Mouse (Mus musculus) bone marrow macrophage, adult 2 months (primary cell): ENCODE results near the gene Acap1.

ENCODE experiments used
- CTCF ChIP-seq: IDR thresholded peaks from 2 replicates; pipeline ENCODE4 v1.5.1; 2012; ENCODE audit warnings: low read depth, mild to moderate bottlenecking, low read length, moderate library complexity
- POLR2A ChIP-seq: IDR thresholded peaks from 2 replicates; pipeline ENCODE4 v1.6.1; 2012; ENCODE audit warnings: mild to moderate bottlenecking, low read depth, low read length, borderline replicate concordance

GRCm38 (mm10) chr11:69846198-69846680, 49.1 kb downstream of the Acap1 start, which contains the start of gene Plscr3:
- TF ChIP-seq POLR2A, result no peak
- no peak for TF ChIP-seq CTCF
